Mouse (Mus musculus) lung, adult 2 months (tissue): ENCODE measurements around the gene Tmem135.

ENCODE experiments used
- CTCF ChIP-seq: fragments of 200-500 bp; IDR thresholded peaks from 2 replicates; pipeline ENCODE4 v1.5.1; 2011; ENCODE audit warnings: mild to moderate bottlenecking, low read length, control low read depth; ENCODE audit not compliant: insufficient read depth
- POLR2A ChIP-seq: fragments of 200-500 bp; IDR thresholded peaks from 2 replicates; pipeline ENCODE4 v1.6.1; 2011; ENCODE audit warnings: low read depth, mild to moderate bottlenecking, control low read depth, low read length, borderline replicate concordance; ENCODE audit errors: extremely low read depth

GRCm38 (mm10) chr7:89181285-89181684, 222.7 kb downstream of the Tmem135 start:
- TF ChIP-seq POLR2A (no peak), CTCF (no peak)
